Mouse (Mus musculus): ENCODE results near the gene Nrcam.

Gene Nrcam

DNA sequence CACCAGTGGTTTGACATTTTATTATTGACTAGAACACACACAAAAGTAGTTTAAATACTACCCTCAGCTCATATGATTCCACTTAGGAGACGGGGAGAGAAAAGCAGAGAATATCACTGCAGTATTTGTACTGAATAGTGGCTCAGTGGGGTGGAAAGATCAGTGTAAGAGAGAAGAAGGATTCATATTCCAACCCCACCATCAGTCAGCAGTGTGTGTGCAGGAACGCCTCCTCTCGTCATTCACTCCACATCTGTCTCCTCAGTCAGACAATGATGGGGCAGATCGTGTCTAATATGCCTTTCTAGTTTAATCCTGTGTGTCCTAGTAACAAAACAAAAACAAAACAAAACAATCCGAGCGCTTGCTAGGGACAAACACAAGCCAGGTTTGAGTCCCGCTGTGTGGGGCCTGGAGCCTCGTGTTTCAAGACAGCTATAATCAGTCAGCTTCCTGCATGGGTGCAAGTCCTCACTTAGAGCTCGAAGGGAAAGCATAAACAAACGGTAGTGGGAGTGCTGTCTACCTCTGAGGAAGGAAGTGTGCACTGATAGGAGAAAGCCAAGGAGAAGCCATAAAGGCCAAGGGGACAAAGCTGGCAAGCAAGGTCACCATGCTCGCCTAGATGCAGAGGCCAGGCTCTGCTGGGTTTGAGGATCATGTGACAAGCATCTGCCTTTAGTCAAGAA lies 273.7 kb downstream of the Nrcam start:
- DNase-seq (ENCODE audit: inconsistent ontology term): no peak

DNA sequence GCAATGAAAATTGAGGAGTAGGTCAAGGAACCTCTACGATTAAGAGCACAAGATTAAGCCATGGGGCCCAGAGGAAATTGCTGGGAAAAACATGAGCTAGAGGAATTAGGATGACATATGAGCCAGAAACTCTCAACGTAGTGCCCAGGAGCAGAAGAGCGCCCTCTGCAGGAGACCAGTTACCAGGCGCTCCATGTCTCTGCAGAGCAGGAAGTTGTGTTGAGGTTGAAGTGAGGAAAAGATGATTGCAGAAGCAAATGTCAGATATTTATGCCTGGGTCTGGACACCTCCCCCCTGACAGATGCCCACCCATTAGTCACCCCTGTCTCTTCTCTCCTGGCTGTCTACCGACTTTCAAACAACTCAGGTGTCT lies 274.3 kb downstream of the Nrcam start:
- no peak for DNase-seq (ENCODE audit: inconsistent ontology term)

DNA sequence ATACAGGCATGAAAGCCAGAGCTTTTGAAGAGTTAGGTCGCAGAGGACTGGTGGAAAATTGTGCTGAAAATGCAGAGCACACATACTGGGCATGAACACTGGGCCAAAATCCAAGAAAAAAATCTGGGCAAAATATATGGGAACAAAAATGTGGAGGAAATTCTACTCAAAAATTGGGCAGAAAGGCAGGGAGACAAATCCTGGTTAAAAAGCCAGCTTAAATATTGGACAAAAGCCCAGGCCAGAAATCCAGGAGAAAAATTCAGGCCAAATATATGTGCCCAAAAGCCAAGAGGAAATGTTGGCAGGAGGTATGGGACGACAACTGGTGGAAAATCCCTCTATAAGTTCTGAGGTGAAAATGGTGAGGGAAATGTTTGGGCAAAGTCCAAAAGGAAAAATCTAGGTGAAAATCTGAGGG lies 288.3 kb downstream of the Nrcam start:
- no peak for DNase-seq (ENCODE audit: inconsistent ontology term)

- no peak for DNase-seq (ENCODE audit: inconsistent ontology term)
Measured at GRCm38 (mm10) chr12:44617488-44617887, 288.8 kb downstream of the Nrcam start.

DNA sequence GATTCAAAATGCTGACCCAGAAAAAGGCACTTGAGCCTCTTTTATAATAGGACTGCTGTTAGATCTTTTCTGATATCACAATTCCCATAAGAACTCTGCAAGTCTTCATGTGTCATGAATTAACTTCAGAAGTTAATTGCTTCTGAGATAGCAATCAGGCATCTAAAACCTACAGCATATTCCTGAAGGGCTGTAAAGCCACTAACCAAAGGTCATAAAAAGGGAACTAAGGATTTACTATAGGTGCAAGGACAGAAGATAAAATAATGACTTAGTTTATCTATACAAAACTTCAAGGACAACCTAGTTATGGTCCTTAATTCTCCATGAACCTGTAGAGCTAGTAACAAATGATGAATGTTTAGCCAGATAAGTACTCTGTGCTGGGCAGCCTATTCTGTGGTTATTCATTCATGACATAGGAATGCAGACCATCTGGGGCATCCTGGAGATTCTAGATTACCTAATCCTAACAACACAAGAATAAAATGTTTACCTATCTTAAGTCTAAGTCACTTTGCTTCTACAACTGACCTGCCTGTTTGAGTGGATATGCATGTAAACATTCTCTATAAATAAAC lies 310.7 kb downstream of the Nrcam start:
- peak; percentile 77 for DNase-seq (ENCODE audit: inconsistent ontology term)

DNA sequence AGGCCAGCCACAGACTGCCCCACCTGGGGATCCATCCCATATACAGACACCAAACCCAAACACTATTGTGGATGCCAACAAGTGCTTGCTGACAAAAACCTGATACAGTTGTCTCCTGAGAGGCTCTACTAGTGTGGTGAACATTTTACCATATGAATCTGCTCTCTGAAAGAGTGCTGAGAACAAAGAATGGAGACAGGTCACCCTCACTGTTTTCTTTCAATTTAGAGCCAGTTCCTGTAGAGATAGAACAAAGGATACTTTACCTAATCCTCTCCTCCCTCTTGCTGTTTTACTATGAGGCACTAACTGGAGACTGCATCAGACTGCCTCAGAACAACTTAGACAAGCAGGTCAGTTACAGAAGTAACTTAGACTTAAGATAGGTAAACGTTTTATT lies 311.9 kb downstream of the Nrcam start:
- no peak for DNase-seq (ENCODE audit: inconsistent ontology term)
